Mouse (Mus musculus) forebrain, embryonic 16.5 days (tissue): ENCODE data around the gene Chodl. TPM values are rescaled to one million over a fixed set of nuclear protein-coding genes. Genes with fewer than 3 reads are reported as not detected.

Experiments
- ATAC-seq: fragments of 200-750 bp; cut with Nextera tagmentation; 2 replicates; pipeline ENCODE4 v1.8.0; 2017; ENCODE audit warnings: mild to moderate bottlenecking, moderate library complexity
- H3K27ac ChIP-seq: fragments of 300-500 bp; sonication (generic); 2 replicates; pipeline ENCODE4 v1.5.1; 2014; ENCODE audit warnings: low read length, control low read depth
- H3K27me3 ChIP-seq: fragments of 300-500 bp; sonication (generic); replicated peaks from 2 replicates; pipeline ENCODE4 v1.6.1; 2014; ENCODE audit warnings: low read length; ENCODE audit not compliant: control insufficient read depth, insufficient read depth
- H3K36me3 ChIP-seq: fragments of 300-500 bp; sonication (generic); 2 replicates; pipeline ENCODE4 v1.6.1; 2014; ENCODE audit not compliant: control insufficient read depth, insufficient read depth
- H3K4me1 ChIP-seq: fragments of 300-500 bp; sonication (generic); replicated peaks from 2 replicates; pipeline ENCODE4 v1.6.1; 2014; ENCODE audit warnings: low read length; ENCODE audit not compliant: control insufficient read depth, insufficient read depth
- H3K4me2 ChIP-seq: fragments of 300-500 bp; sonication (generic); 2 replicates; pipeline ENCODE4 v1.6.1; 2014; ENCODE audit warnings: mild to moderate bottlenecking, low read length, control low read depth
- H3K4me3 ChIP-seq: fragments of 300-500 bp; sonication (generic); replicated peaks from 2 replicates; pipeline ENCODE4 v1.5.1; 2014; ENCODE audit warnings: mild to moderate bottlenecking, low read length, control low read depth
- H3K9ac ChIP-seq: fragments of 300-500 bp; sonication (generic); replicated peaks from 2 replicates; pipeline ENCODE4 v1.6.1; 2014; ENCODE audit warnings: low read depth, low read length, control low read depth
- H3K9me3 ChIP-seq: fragments of 300-500 bp; sonication (generic); 2 replicates; pipeline ENCODE4 v1.6.1; 2016; ENCODE audit warnings: low read length; ENCODE audit not compliant: control insufficient read depth
- WGBS: fragments of 180-500 bp; shearing (Covaris S2); extraction: QIAGEN DNeasy Blood & Tissue Kit; methylation state at CpG from one replicate; pipeline ENCODE4 v1.1.7; 2014; 5-methylcytosine and 5-hydroxymethylcytosine counted together
- polyA plus RNA-seq: library from polyadenylated mRNA; unstranded; fragments of >200 nt; fragmentation: Nextera tagmentation; extraction: Ambion mirVana; gene quantifications from 2 replicates; pipeline ENCODE4 v1.2.1, GENCODE M21; 2015

Chodl gene
- polyA plus RNA-seq, 1 experiment from 2014 or later = 8.8 TPM

DNA sequence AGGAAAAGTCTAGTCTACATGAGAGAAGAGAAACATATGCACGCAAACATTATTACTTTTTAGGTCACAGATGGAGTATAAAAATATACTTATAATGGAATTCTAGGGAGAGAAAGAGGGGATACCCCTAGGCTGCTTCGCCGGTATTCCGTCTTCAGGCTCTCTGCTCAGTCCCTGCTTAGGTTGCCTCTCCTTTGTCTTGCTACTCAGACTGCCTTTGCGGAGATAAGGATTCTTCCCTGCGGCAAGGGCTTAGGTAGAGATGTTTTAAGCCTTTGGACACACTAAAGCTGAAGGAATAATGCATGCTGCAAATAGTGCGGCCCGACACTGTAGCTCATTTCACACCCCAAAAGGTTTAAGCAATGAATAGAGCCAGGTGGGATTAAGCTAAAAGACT is 45.6 kb downstream of the Chodl start:
- Histone ChIP-seq H3K9me3 (no peaks in the 10 kb centered on the region), H3K4me2 (no peak overlapping the region), H3K4me3 (no peak overlapping the region), H3K4me1 (no peaks in the 10 kb centered on the region), H3K27ac (no peak overlapping the region), H3K27me3 (no peaks in the 10 kb centered on the region), H3K9ac (no peak overlapping the region), H3K36me3 (no peaks in the 10 kb centered on the region)
- no peak for ATAC-seq
- WGBS = 32% methylated on average over 8 of the region's 8 CpGs

Other genes starting within 250 kb of the Chodl start
- gene Tmprss15, start 160.1 kb downstream of the Chodl start, polyA plus RNA-seq = not detected in 2 replicates